Mouse (Mus musculus): ENCODE results near the gene Galr2. TPM values are rescaled to one million over a fixed set of nuclear protein-coding genes. Genes with fewer than 3 reads are reported as not detected.

Gene Galr2
- total and polyA plus RNA-seq, 3 experiments = 0.38 TPM; not detected in 2

GRCm38 (mm10) chr11:116326963-116327603, 46.3 kb downstream of the Galr2 start:
- H3K27me3 ChIP-seq (ENCODE audit: insufficient read depth, low read length) = peaks cover 79% of the 10 kb centered on the region
- H3K4me3 ChIP-seq (ENCODE audit: low read depth, low read length) = no peak overlapping the region
- ATAC-seq (ENCODE audit: extremely low read depth, insufficient number of reproducible peaks, low FRiP score, poor library complexity, severe bottlenecking) = no peak
- no peak for DNase-seq (ENCODE audit: low spot score)
- H3K36me3 ChIP-seq (replicated peaks) = no peaks in the 10 kb centered on the region
- TF ChIP-seq TAL1 (conservative IDR thresholded peaks at IDR 0.05; ENCODE audit: low read depth, low read length) = no peak
- TF ChIP-seq GATA2 (IDR thresholded peaks at IDR 0.05; ENCODE audit: borderline replicate concordance, low read depth, low read length) = no peak
- no peak for TF ChIP-seq GATA1 (IDR thresholded peaks at IDR 0.05; ENCODE audit: borderline replicate concordance, low read length)
- no peak for TF ChIP-seq CTCF (IDR thresholded peaks at IDR 0.05; ENCODE audit: low read depth, low read length)
- TF ChIP-seq POLR2AphosphoS5 (IDR thresholded peaks at IDR 0.05; ENCODE audit: insufficient replicate concordance, low read depth, low read length) = no peak
- H3K4me1 ChIP-seq (ENCODE audit: insufficient read depth, low read depth, low read length) = peaks cover 9% of the 10 kb centered on the region
- H3K9me3 ChIP-seq (replicated peaks) = no peaks in the 10 kb centered on the region

GRCm38 (mm10) chr11:116329314-116330210, 48.8 kb downstream of the Galr2 start:
- H3K9me3 ChIP-seq (replicated peaks) = no peaks in the 10 kb centered on the region
- no peak for ATAC-seq (ENCODE audit: extremely low read depth, insufficient number of reproducible peaks, low FRiP score, poor library complexity, severe bottlenecking)
- TF ChIP-seq TAL1 (conservative IDR thresholded peaks at IDR 0.05; ENCODE audit: low read depth, low read length) = no peak
- TF ChIP-seq GATA2 (IDR thresholded peaks at IDR 0.05; ENCODE audit: borderline replicate concordance, low read depth, low read length) = no peak
- no peak for TF ChIP-seq POLR2AphosphoS5 (IDR thresholded peaks at IDR 0.05; ENCODE audit: insufficient replicate concordance, low read depth, low read length)
- TF ChIP-seq GATA1 (IDR thresholded peaks at IDR 0.05; ENCODE audit: borderline replicate concordance, low read length) = no peak
- no peak for TF ChIP-seq CTCF (IDR thresholded peaks at IDR 0.05; ENCODE audit: low read depth, low read length)
- no peak for DNase-seq (ENCODE audit: low spot score)
- H3K36me3 ChIP-seq (replicated peaks) = no peaks in the 10 kb centered on the region
- H3K4me1 ChIP-seq (ENCODE audit: insufficient read depth, low read depth, low read length) = peaks cover 14% of the 10 kb centered on the region
- peaks cover 84% of the 10 kb centered on the region for H3K27me3 ChIP-seq (ENCODE audit: insufficient read depth, low read length)
- no peak overlapping the region for H3K4me3 ChIP-seq (ENCODE audit: low read depth, low read length)

DNA sequence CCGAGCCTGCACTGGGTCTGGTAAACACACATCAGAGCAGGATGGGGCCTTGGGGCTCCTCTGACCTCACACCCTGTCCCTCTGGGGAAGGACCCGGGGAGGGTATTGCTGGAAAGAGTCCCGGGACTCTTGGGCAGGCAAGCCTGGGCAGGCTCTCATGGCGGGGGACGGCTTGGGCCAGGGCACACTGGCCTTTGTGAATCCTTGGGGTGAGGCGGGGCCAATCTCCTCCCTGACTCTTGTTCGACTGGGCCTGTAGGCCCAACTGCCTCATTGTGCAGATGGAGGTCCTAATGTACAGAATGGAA, 49.4 kb downstream of the Galr2 start:
- no peak overlapping the region for H3K4me3 ChIP-seq (ENCODE audit: low read depth, low read length)
- no peak for TF ChIP-seq GATA2 (IDR thresholded peaks at IDR 0.05; ENCODE audit: borderline replicate concordance, low read depth, low read length)
- no peak for TF ChIP-seq GATA1 (IDR thresholded peaks at IDR 0.05; ENCODE audit: borderline replicate concordance, low read length)
- TF ChIP-seq TAL1 (conservative IDR thresholded peaks at IDR 0.05; ENCODE audit: low read depth, low read length) = no peak
- no peak for TF ChIP-seq POLR2AphosphoS5 (IDR thresholded peaks at IDR 0.05; ENCODE audit: insufficient replicate concordance, low read depth, low read length)
- no peak for TF ChIP-seq CTCF (IDR thresholded peaks at IDR 0.05; ENCODE audit: low read depth, low read length)
- ATAC-seq (ENCODE audit: extremely low read depth, insufficient number of reproducible peaks, low FRiP score, poor library complexity, severe bottlenecking) (no peak), DNase-seq (ENCODE audit: low spot score) (no peak)
- H3K4me1 ChIP-seq (ENCODE audit: insufficient read depth, low read depth, low read length) = peaks cover 20% of the 10 kb centered on the region
- no peaks in the 10 kb centered on the region for H3K9me3 ChIP-seq (replicated peaks)
- peaks cover 88% of the 10 kb centered on the region for H3K27me3 ChIP-seq (ENCODE audit: insufficient read depth, low read length)
- H3K36me3 ChIP-seq (replicated peaks) = no peaks in the 10 kb centered on the region

DNA sequence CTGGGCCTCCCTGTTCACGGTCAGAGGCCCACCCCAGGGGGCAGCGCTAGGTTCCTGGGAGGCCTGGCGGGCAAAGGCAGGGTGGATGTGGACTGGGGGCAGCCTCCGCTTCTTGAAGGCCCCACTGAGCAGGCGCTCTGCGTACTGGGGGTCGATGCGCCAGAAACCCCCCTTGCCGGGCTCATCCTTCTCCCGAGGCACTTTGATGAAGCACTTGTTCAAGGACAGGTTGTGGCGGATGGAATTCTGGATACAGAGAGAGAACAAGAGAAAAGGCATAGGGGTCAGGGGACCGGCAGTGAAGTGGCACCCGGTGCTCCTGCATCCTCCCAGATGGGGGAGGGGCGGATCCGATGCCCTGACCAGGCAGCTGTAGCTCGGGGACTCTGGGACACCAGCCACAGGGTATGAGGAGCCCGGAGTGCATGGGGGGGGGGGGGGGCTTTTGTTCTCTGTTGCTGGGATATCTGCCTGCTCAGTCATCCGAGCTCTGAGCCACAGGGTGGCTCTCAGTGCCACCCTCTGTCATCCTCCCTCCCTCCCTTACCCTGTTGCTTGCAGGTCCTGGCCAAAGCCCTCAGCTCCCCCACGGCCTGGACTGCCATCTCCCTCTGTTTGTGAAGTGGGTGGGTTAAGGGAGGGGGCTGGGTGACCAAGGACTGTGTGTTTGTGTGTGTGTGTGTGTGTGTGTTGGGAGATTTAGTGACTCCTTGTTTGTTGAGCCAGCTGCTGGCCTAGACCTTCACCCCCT, 51.7 kb downstream of the Galr2 start:
- Histone ChIP-seq H3K9me3 (replicated peaks) (no peaks in the 10 kb centered on the region), H3K36me3 (replicated peaks) (no peaks in the 10 kb centered on the region), H3K27me3 (ENCODE audit: insufficient read depth, low read length) (peaks cover 89% of the 10 kb centered on the region), H3K4me3 (ENCODE audit: low read depth, low read length) (no peak overlapping the region), H3K4me1 (ENCODE audit: insufficient read depth, low read depth, low read length) (peaks cover 26% of the 10 kb centered on the region)
- TF ChIP-seq TAL1 (conservative IDR thresholded peaks at IDR 0.05; ENCODE audit: low read depth, low read length) (no peak), GATA1 (IDR thresholded peaks at IDR 0.05; ENCODE audit: borderline replicate concordance, low read length) (no peak), CTCF (IDR thresholded peaks at IDR 0.05; ENCODE audit: low read depth, low read length) (no peak), POLR2AphosphoS5 (IDR thresholded peaks at IDR 0.05; ENCODE audit: insufficient replicate concordance, low read depth, low read length) (no peak), GATA2 (IDR thresholded peaks at IDR 0.05; ENCODE audit: borderline replicate concordance, low read depth, low read length) (no peak)
- DNase-seq (ENCODE audit: low spot score) (no peak), ATAC-seq (ENCODE audit: extremely low read depth, insufficient number of reproducible peaks, low FRiP score, poor library complexity, severe bottlenecking) (no peak)

- no peak for ATAC-seq (ENCODE audit: extremely low read depth, insufficient number of reproducible peaks, low FRiP score, poor library complexity, severe bottlenecking)
- H3K4me3 ChIP-seq (ENCODE audit: low read depth, low read length) = no peak overlapping the region
- H3K9me3 ChIP-seq (replicated peaks) = no peaks in the 10 kb centered on the region
- H3K36me3 ChIP-seq (replicated peaks) = no peaks in the 10 kb centered on the region
- no peak for DNase-seq (ENCODE audit: low spot score)
- TF ChIP-seq CTCF (IDR thresholded peaks at IDR 0.05; ENCODE audit: low read depth, low read length) = no peak
- TF ChIP-seq GATA2 (IDR thresholded peaks at IDR 0.05; ENCODE audit: borderline replicate concordance, low read depth, low read length) = no peak
- TF ChIP-seq GATA1 (IDR thresholded peaks at IDR 0.05; ENCODE audit: borderline replicate concordance, low read length) = no peak
- TF ChIP-seq TAL1 (conservative IDR thresholded peaks at IDR 0.05; ENCODE audit: low read depth, low read length) = no peak
- TF ChIP-seq POLR2AphosphoS5 (IDR thresholded peaks at IDR 0.05; ENCODE audit: insufficient replicate concordance, low read depth, low read length) = no peak
- H3K4me1 ChIP-seq (ENCODE audit: insufficient read depth, low read depth, low read length) = peaks cover 26% of the 10 kb centered on the region
- peaks cover 90% of the 10 kb centered on the region for H3K27me3 ChIP-seq (ENCODE audit: insufficient read depth, low read length)
Measured at GRCm38 (mm10) chr11:116332983-116333270, 52.2 kb downstream of the Galr2 start.

Other genes with a start within 250 kb of the Galr2 start
- gene Unc13d, start 203.0 kb upstream of the Galr2 start, total RNA-seq (2014; fragmentation: Nextera tagmentation) = 26.1 and 31.4 TPM in 2 replicates
- 63.5 and 81.7 TPM in 2 replicates for gene Unc13d, start 203.0 kb upstream of the Galr2 start, total RNA-seq (2017)
- gene Unc13d, start 203.0 kb upstream of the Galr2 start, polyA plus RNA-seq (2012) = 126 and 144 TPM in 2 replicates
- 160 and 169 TPM in 2 replicates for gene Wbp2, start 193.9 kb upstream of the Galr2 start, total RNA-seq (2014; fragmentation: Nextera tagmentation)
- gene Wbp2, start 193.9 kb upstream of the Galr2 start, total RNA-seq (2017) = 55.9 and 61.6 TPM in 2 replicates
- gene Wbp2, start 193.9 kb upstream of the Galr2 start, polyA plus RNA-seq (2012) = 499 and 545 TPM in 2 replicates
- gene Trim47, start 153.7 kb upstream of the Galr2 start, total RNA-seq (2014; fragmentation: Nextera tagmentation) = not detected in 2 replicates
- gene Trim47, start 153.7 kb upstream of the Galr2 start, total RNA-seq (2017) = 0.12 and 0.27 TPM in 2 replicates
- gene Trim47, start 153.7 kb upstream of the Galr2 start, polyA plus RNA-seq (2012) = 0.08 TPM in 1 of 2 replicates, not detected in the other
- gene Trim65, start 149.8 kb upstream of the Galr2 start, total RNA-seq (2014; fragmentation: Nextera tagmentation) = not detected in 2 replicates
- gene Trim65, start 149.8 kb upstream of the Galr2 start, total RNA-seq (2017) = 0.05 and 0.12 TPM in 2 replicates
- gene Trim65, start 149.8 kb upstream of the Galr2 start, polyA plus RNA-seq (2012) = not detected in 2 replicates
- gene Mrpl38, start 142.1 kb upstream of the Galr2 start, total RNA-seq (2014; fragmentation: Nextera tagmentation) = 99.3 and 125 TPM in 2 replicates
- gene Mrpl38, start 142.1 kb upstream of the Galr2 start, total RNA-seq (2017) = 38.3 and 45.7 TPM in 2 replicates
- 144 and 150 TPM in 2 replicates for gene Mrpl38, start 142.1 kb upstream of the Galr2 start, polyA plus RNA-seq (2012)
- gene Fbf1, start 112.8 kb upstream of the Galr2 start, total RNA-seq (2014; fragmentation: Nextera tagmentation) = 42.2 and 50.9 TPM in 2 replicates
- gene Fbf1, start 112.8 kb upstream of the Galr2 start, total RNA-seq (2017) = 25.0 and 35.9 TPM in 2 replicates
- 23.6 and 26.4 TPM in 2 replicates for gene Fbf1, start 112.8 kb upstream of the Galr2 start, polyA plus RNA-seq (2012)
- 17.8 and 23.1 TPM in 2 replicates for gene Ten1, start 82.1 kb upstream of the Galr2 start, total RNA-seq (2014; fragmentation: Nextera tagmentation)
- gene Ten1, start 82.1 kb upstream of the Galr2 start, total RNA-seq (2017) = 47.6 and 47.8 TPM in 2 replicates
- 95.8 and 99.2 TPM in 2 replicates for gene Ten1, start 82.1 kb upstream of the Galr2 start, polyA plus RNA-seq (2012)
- gene Acox1, start 81.9 kb upstream of the Galr2 start, total RNA-seq (2014; fragmentation: Nextera tagmentation) = 34.0 and 35.6 TPM in 2 replicates
- gene Acox1, start 81.9 kb upstream of the Galr2 start, total RNA-seq (2017) = 51.2 and 55.8 TPM in 2 replicates
- gene Acox1, start 81.9 kb upstream of the Galr2 start, polyA plus RNA-seq (2012) = 2.5 and 2.8 TPM in 2 replicates
- gene Evpl, start 42.9 kb upstream of the Galr2 start, total RNA-seq (2014; fragmentation: Nextera tagmentation) = not detected in 2 replicates
- 0.05 TPM in 1 of 2 replicates, not detected in the other for gene Evpl, start 42.9 kb upstream of the Galr2 start, total RNA-seq (2017)
- gene Evpl, start 42.9 kb upstream of the Galr2 start, polyA plus RNA-seq (2012) = 0.01 TPM in 2 replicates
- 78.0 and 79.1 TPM in 2 replicates for gene Srp68, start 6.7 kb upstream of the Galr2 start, total RNA-seq (2014; fragmentation: Nextera tagmentation)
- gene Srp68, start 6.7 kb upstream of the Galr2 start, total RNA-seq (2017) = 25.2 and 35.1 TPM in 2 replicates
- 49.3 and 52.1 TPM in 2 replicates for gene Srp68, start 6.7 kb upstream of the Galr2 start, polyA plus RNA-seq (2012)
- 30.9 and 39.5 TPM in 2 replicates for gene Exoc7, start 26.3 kb downstream of the Galr2 start, total RNA-seq (2014; fragmentation: Nextera tagmentation)
- gene Exoc7, start 26.3 kb downstream of the Galr2 start, total RNA-seq (2017) = 18.6 and 32.1 TPM in 2 replicates
- gene Exoc7, start 26.3 kb downstream of the Galr2 start, polyA plus RNA-seq (2012) = 13.1 and 13.6 TPM in 2 replicates
- gene Foxj1, start 54.5 kb downstream of the Galr2 start, total RNA-seq (2014; fragmentation: Nextera tagmentation) = not detected in 2 replicates
- 0.11 and 0.29 TPM in 2 replicates for gene Foxj1, start 54.5 kb downstream of the Galr2 start, total RNA-seq (2017)
- 0.05 and 0.11 TPM in 2 replicates for gene Foxj1, start 54.5 kb downstream of the Galr2 start, polyA plus RNA-seq (2012)
- gene Rnf157, start 132.1 kb downstream of the Galr2 start, total RNA-seq (2014; fragmentation: Nextera tagmentation) = 19.4 and 23.7 TPM in 2 replicates
- gene Rnf157, start 132.1 kb downstream of the Galr2 start, total RNA-seq (2017) = 10.0 and 10.6 TPM in 2 replicates
- gene Rnf157, start 132.1 kb downstream of the Galr2 start, polyA plus RNA-seq (2012) = 6.1 and 7.1 TPM in 2 replicates
- gene Ubald2, start 153.2 kb downstream of the Galr2 start, total RNA-seq (2014; fragmentation: Nextera tagmentation) = 184 and 210 TPM in 2 replicates
- gene Ubald2, start 153.2 kb downstream of the Galr2 start, total RNA-seq (2017) = 114 and 161 TPM in 2 replicates
- gene Ubald2, start 153.2 kb downstream of the Galr2 start, polyA plus RNA-seq (2012) = 710 and 1,104 TPM in 2 replicates
- gene Qrich2, start 185.3 kb downstream of the Galr2 start, total RNA-seq (2014; fragmentation: Nextera tagmentation) = not detected in 2 replicates
- 0.05 and 0.06 TPM in 2 replicates for gene Qrich2, start 185.3 kb downstream of the Galr2 start, total RNA-seq (2017)
- gene Qrich2, start 185.3 kb downstream of the Galr2 start, polyA plus RNA-seq (2012) = 0.07 and 0.16 TPM in 2 replicates
- gene Prpsap1, start 213.3 kb downstream of the Galr2 start, total RNA-seq (2014; fragmentation: Nextera tagmentation) = 53.7 and 56.6 TPM in 2 replicates
- 33.3 and 42.2 TPM in 2 replicates for gene Prpsap1, start 213.3 kb downstream of the Galr2 start, total RNA-seq (2017)
- gene Prpsap1, start 213.3 kb downstream of the Galr2 start, polyA plus RNA-seq (2012) = 53.9 and 69.4 TPM in 2 replicates
- 1.5 and 2.3 TPM in 2 replicates for gene Sphk1, start 250.0 kb downstream of the Galr2 start, total RNA-seq (2014; fragmentation: Nextera tagmentation)
- 22.1 and 30.6 TPM in 2 replicates for gene Sphk1, start 250.0 kb downstream of the Galr2 start, total RNA-seq (2017)
- gene Sphk1, start 250.0 kb downstream of the Galr2 start, polyA plus RNA-seq (2012) = 16.7 and 17.1 TPM in 2 replicates

Measured in G1E (cell line).